Mouse (Mus musculus) embryonic fibroblast, embryonic 13.5 days (primary cell): Measurements from ENCODE around the gene Maz.

Source experiments
- CTCF ChIP-seq: IDR thresholded peaks from 2 replicates; pipeline ENCODE4 v1.5.1; 2011; ENCODE audit warnings: mild to moderate bottlenecking, control low read depth, low read length, moderate library complexity, borderline replicate concordance; ENCODE audit not compliant: insufficient read depth
- POLR2A ChIP-seq: IDR thresholded peaks from 2 replicates; pipeline ENCODE4 v1.6.1; 2011; ENCODE audit warnings: low read depth, mild to moderate bottlenecking, control low read depth, low read length, moderate library complexity

GRCm38 (mm10) chr7:126976878-126977459 lies 49.9 kb downstream of the Maz start:
- no peak for TF ChIP-seq CTCF
- TF ChIP-seq POLR2A, result 0 out of 2 replicates have a peak, but pooled peaks have one; percentile 10
